Mouse (Mus musculus) retina, postnatal 7 days (tissue): Measurements from ENCODE around the gene Hoxa6.

Experiments
- DNase-seq: peaks from one replicate; pipeline ENCODE4 v3.0.0-alpha.2; 2012; ENCODE audit warnings: low read depth, low spot score

The Hoxa6 gene

GRCm38 (mm10) chr6:52241001-52241621 is 32.6 kb upstream of the Hoxa6 start:
- no peak for DNase-seq

- peak; percentile 59 for DNase-seq
Observed at GRCm38 (mm10) chr6:52240389-52241000, 32.0 kb upstream of the Hoxa6 start, which contains the start of gene Hoxa10. Gene Hoxa10 (minus strand): TSS chr6:52240854.

- no peak for DNase-seq
Observed at GRCm38 (mm10) chr6:52239625-52240388, 31.3 kb upstream of the Hoxa6 start.

- DNase-seq, result no peak
Observed at GRCm38 (mm10) chr6:52238976-52239375, 30.5 kb upstream of the Hoxa6 start.

- DNase-seq, result no peak
Observed at GRCm38 (mm10) chr6:52238155-52238545, 29.6 kb upstream of the Hoxa6 start.

- no peak for DNase-seq
Observed at GRCm38 (mm10) chr6:52237346-52238154, 29.0 kb upstream of the Hoxa6 start.

- no peak for DNase-seq
Observed at GRCm38 (mm10) chr6:52236806-52237205, 28.3 kb upstream of the Hoxa6 start.

GRCm38 (mm10) chr6:52235866-52236265 is 27.3 kb upstream of the Hoxa6 start:
- DNase-seq, result no peak

GRCm38 (mm10) chr6:52235267-52235666 is 26.7 kb upstream of the Hoxa6 start:
- DNase-seq, result no peak

- DNase-seq, result no peak
Observed at GRCm38 (mm10) chr6:52234428-52235140, 26.1 kb upstream of the Hoxa6 start.

- DNase-seq, result no peak
Observed at GRCm38 (mm10) chr6:52233546-52234427, 25.3 kb upstream of the Hoxa6 start.

GRCm38 (mm10) chr6:52232984-52233545 is 24.5 kb upstream of the Hoxa6 start:
- DNase-seq, result no peak

- no peak for DNase-seq
Observed at GRCm38 (mm10) chr6:52232568-52232965, 24.0 kb upstream of the Hoxa6 start.

- DNase-seq, result no peak
Observed at GRCm38 (mm10) chr6:52231885-52232567, 23.5 kb upstream of the Hoxa6 start.

GRCm38 (mm10) chr6:52230516-52231165 is 22.1 kb upstream of the Hoxa6 start, which contains the start of gene Hoxa9:
Gene Hoxa9 (minus strand): TSS chr6:52231089.
- DNase-seq, result no peak

- DNase-seq, result no peak
Observed at GRCm38 (mm10) chr6:52229558-52230416, 21.3 kb upstream of the Hoxa6 start.
